Mouse (Mus musculus): Measurements from ENCODE around the gene Kmt5b. TPM values are rescaled to one million over a fixed set of nuclear protein-coding genes. Genes with fewer than 3 reads are reported as not detected.

The Kmt5b gene
- total RNA-seq, 1 experiment from 2014 or later = 126 TPM

- no peak for ATAC-seq (replicated peaks; ENCODE audit: insufficient number of reproducible peaks, low FRiP score, low TSS enrichment, poor library complexity, severe bottlenecking)
Measured at GRCm38 (mm10) chr19:3853891-3854290, 86.7 kb downstream of the Kmt5b start.

- no peak for ATAC-seq (replicated peaks; ENCODE audit: insufficient number of reproducible peaks, low FRiP score, low TSS enrichment, poor library complexity, severe bottlenecking)
Measured at GRCm38 (mm10) chr19:3855091-3855490, 87.9 kb downstream of the Kmt5b start.

- ATAC-seq (replicated peaks; ENCODE audit: insufficient number of reproducible peaks, low FRiP score, low TSS enrichment, poor library complexity, severe bottlenecking) = no peak
Measured at GRCm38 (mm10) chr19:3855601-3856000, 88.4 kb downstream of the Kmt5b start.

- ATAC-seq (replicated peaks; ENCODE audit: insufficient number of reproducible peaks, low FRiP score, low TSS enrichment, poor library complexity, severe bottlenecking) = no peak
Measured at GRCm38 (mm10) chr19:3857220-3857619, 90.0 kb downstream of the Kmt5b start.

- no peak for ATAC-seq (replicated peaks; ENCODE audit: insufficient number of reproducible peaks, low FRiP score, low TSS enrichment, poor library complexity, severe bottlenecking)
Measured at GRCm38 (mm10) chr19:3862713-3863112, 95.5 kb downstream of the Kmt5b start.

- ATAC-seq (replicated peaks; ENCODE audit: insufficient number of reproducible peaks, low FRiP score, low TSS enrichment, poor library complexity, severe bottlenecking) = no peak
Measured at GRCm38 (mm10) chr19:3864960-3865359, 97.7 kb downstream of the Kmt5b start.

Other genes with a start within 250 kb of the Kmt5b start
- gene Ppp6r3, start 191.7 kb upstream of the Kmt5b start, total RNA-seq (2017) = 90.3 to 128 TPM (median 101 TPM) in 3 replicates
- gene Lrp5, start 80.9 kb upstream of the Kmt5b start, total RNA-seq (2017) = 10.1 to 17.6 TPM (median 14.0 TPM) in 3 replicates
- gene 1810055G02Rik, start 59.1 kb upstream of the Kmt5b start, total RNA-seq (2017) = 3.8 to 9.4 TPM (median 9.1 TPM) in 3 replicates
- 34.8 to 59.4 TPM (median 42.0 TPM) in 3 replicates for gene Chka, start 84.4 kb downstream of the Kmt5b start, total RNA-seq (2017)
- 181 to 259 TPM (median 252 TPM) in 3 replicates for gene Tcirg1, start 139.7 kb downstream of the Kmt5b start, total RNA-seq (2017)
- gene Ndufs8, start 145.4 kb downstream of the Kmt5b start, total RNA-seq (2017) = 27.2 to 46.8 TPM (median 33.1 TPM) in 3 replicates
- 54.5 to 74.4 TPM (median 57.2 TPM) in 3 replicates for gene Aldh3b1, start 162.4 kb downstream of the Kmt5b start, total RNA-seq (2017)
- gene Unc93b1, start 167.8 kb downstream of the Kmt5b start, total RNA-seq (2017) = 243 to 349 TPM (median 322 TPM) in 3 replicates
- not detected in 3 replicates for gene Aldh3b3, start 191.2 kb downstream of the Kmt5b start, total RNA-seq (2017)
- gene Aldh3b2, start 204.9 kb downstream of the Kmt5b start, total RNA-seq (2017) = not detected in 3 replicates
- gene Acy3, start 219.1 kb downstream of the Kmt5b start, total RNA-seq (2017) = not detected in 3 replicates
- gene Tbx10, start 225.3 kb downstream of the Kmt5b start, total RNA-seq (2017) = not detected in 3 replicates
- 2.3 to 11.1 TPM (median 2.3 TPM) in 3 replicates for gene Nudt8, start 233.2 kb downstream of the Kmt5b start, total RNA-seq (2017)
- gene Gm49405, start 233.2 kb downstream of the Kmt5b start, total RNA-seq (2017) = 0.57 to 1.7 TPM (median 1.2 TPM) in 3 replicates
- gene Doc2g, start 235.9 kb downstream of the Kmt5b start, total RNA-seq (2017) = 3.1 TPM in 2 of 3 replicates, not detected in the other
- gene Ndufv1, start 245.4 kb downstream of the Kmt5b start, total RNA-seq (2017) = 74.5 to 108 TPM (median 103 TPM) in 3 replicates

Data from monocyte, adult 5-6 weeks (primary cell).